Mouse (Mus musculus) intestine, embryonic 14.5 days (tissue): ENCODE data around the gene Filip1. TPM values are rescaled to one million over a fixed set of nuclear protein-coding genes. Genes with fewer than 3 reads are reported as not detected.

ENCODE experiments used
- ATAC-seq: fragments of 200-750 bp; cut with Nextera tagmentation; replicated peaks from 2 replicates; pipeline ENCODE4 v1.8.0; 2017; ENCODE audit warnings: low read depth, moderate number of reproducible peaks, moderate TSS enrichment, moderate library complexity; ENCODE audit not compliant: low FRiP score, low TSS enrichment
- DNase-seq: peaks from one replicate; pipeline ENCODE4 v3.0.0-alpha.2; 2018; ENCODE audit warnings: low spot score
- H3K27ac ChIP-seq: fragments of 300-500 bp; sonication (generic); 2 replicates; pipeline ENCODE4 v1.5.1; 2014; ENCODE audit warnings: low read depth, mild to moderate bottlenecking, control low read depth
- H3K27me3 ChIP-seq: fragments of 300-500 bp; sonication (generic); replicated peaks from 2 replicates; pipeline ENCODE4 v1.6.1; 2014; ENCODE audit warnings: low read length, control low read depth; ENCODE audit not compliant: control insufficient read depth, insufficient read depth
- H3K36me3 ChIP-seq: fragments of 300-500 bp; sonication (generic); 2 replicates; pipeline ENCODE4 v1.6.1; 2014; ENCODE audit warnings: low read length, control low read depth; ENCODE audit not compliant: control insufficient read depth, insufficient read depth
- H3K4me1 ChIP-seq: fragments of 300-500 bp; sonication (generic); replicated peaks from 2 replicates; pipeline ENCODE4 v1.6.1; 2014; ENCODE audit warnings: low read length, control low read depth, mixed read lengths; ENCODE audit not compliant: control insufficient read depth, insufficient read depth
- H3K4me2 ChIP-seq: fragments of 300-500 bp; sonication (generic); 2 replicates; pipeline ENCODE4 v1.6.1; 2014; ENCODE audit warnings: low read length
- H3K4me3 ChIP-seq: fragments of 300-500 bp; sonication (generic); 2 replicates; pipeline ENCODE4 v1.5.1; 2014; ENCODE audit warnings: low read depth, low read length, control low read depth, mixed read lengths
- H3K9ac ChIP-seq: fragments of 300-500 bp; sonication (generic); 2 replicates; pipeline ENCODE4 v1.6.1; 2014; ENCODE audit warnings: mild to moderate bottlenecking, low read length
- H3K9me3 ChIP-seq: fragments of 300-500 bp; sonication (generic); 2 replicates; pipeline ENCODE4 v1.6.1; 2016; ENCODE audit warnings: low read length, control low read depth; ENCODE audit not compliant: control insufficient read depth
- WGBS: fragments of 180-500 bp; shearing (Covaris S2); extraction: QIAGEN DNeasy Blood & Tissue Kit; methylation state at CpG from one replicate; pipeline ENCODE4 v1.1.7; 2014; 5-methylcytosine and 5-hydroxymethylcytosine counted together
- polyA plus RNA-seq: library from polyadenylated mRNA; unstranded; fragments of >200 nt; fragmentation: Nextera tagmentation; extraction: Ambion mirVana; gene quantifications from 2 replicates; pipeline ENCODE4 v1.2.1, GENCODE M21; 2014

Gene Filip1
- polyA plus RNA-seq, 1 experiment from 2014 or later, result 7.2 TPM

DNA sequence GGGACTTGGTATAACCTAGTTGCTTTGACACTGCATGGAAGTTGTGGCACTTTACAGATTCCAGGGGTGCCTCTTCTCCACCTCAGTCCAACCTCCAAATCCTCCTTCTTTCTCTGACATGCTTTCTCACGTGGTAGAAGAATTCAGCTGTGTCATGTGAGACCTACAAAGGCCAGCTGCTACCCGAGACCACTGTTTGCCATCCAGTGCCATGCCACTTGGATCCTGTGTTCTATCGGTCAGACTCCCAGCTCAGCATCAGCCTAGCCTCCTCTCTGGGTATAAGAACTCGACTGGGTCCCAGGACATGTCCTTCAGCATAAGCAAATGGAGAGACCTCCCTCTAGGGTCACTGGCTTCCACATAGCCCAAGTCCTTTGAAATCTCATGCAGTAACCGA, 47.6 kb downstream of the Filip1 start:
- Histone ChIP-seq H3K9ac (no peak overlapping the region), H3K36me3 (no peaks in the 10 kb centered on the region), H3K27me3 (no peaks in the 10 kb centered on the region), H3K27ac (no peak overlapping the region), H3K4me3 (no peak overlapping the region), H3K4me1 (no peaks in the 10 kb centered on the region), H3K9me3 (no peaks in the 10 kb centered on the region), H3K4me2 (no peak overlapping the region)
- ATAC-seq, result no peak
- WGBS, result 83% methylated on average over 5 of the region's 5 CpGs
- DNase-seq, result no peak

DNA sequence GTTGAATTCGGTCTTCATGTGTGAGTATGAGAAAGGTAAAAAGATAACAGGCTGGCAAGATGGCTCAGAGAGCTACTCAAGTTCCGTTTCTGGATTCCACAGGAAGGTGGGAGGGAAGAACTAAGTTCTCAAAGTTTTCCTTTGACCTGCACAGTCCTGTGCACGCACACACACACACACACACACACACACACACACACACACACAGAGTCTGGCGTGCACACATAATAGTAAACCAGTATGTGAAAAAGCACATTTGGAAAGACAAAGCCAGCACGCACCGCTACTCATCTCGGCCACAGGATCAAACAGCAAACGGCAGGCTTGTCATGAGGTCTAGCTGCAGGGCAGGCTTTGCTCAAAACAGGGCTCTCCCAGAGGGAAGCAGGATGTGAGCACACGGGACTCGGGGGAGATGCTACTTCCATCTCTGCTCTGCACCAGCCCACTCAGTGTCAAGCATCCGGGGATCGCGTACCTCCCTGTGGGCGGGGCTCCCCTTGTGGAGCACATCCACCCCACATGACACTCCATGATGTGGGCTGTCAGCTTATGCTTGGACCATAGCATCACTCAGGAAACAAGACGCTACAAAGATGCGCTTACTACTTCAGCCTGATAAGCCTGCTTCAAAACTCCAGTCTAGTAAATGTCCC, 50.9 kb downstream of the Filip1 start:
- peak overlapping the region; percentile 22 for H3K4me2 ChIP-seq
- DNase-seq, result no peak
- 0 out of 2 replicates have a peak, but pooled peaks have one; percentile 55 for ATAC-seq
- peak overlapping the region; percentile 51; the same call in 1 of the 2 replicates for H3K27ac ChIP-seq
- no peak overlapping the region for H3K9ac ChIP-seq
- H3K27me3 ChIP-seq, result no peaks in the 10 kb centered on the region
- no peak overlapping the region for H3K4me3 ChIP-seq
- 61% methylated on average over 16 of the region's 16 CpGs for WGBS
- H3K9me3 ChIP-seq, result no peaks in the 10 kb centered on the region
- H3K36me3 ChIP-seq, result no peaks in the 10 kb centered on the region
- H3K4me1 ChIP-seq, result no peaks in the 10 kb centered on the region

GRCm38 (mm10) chr9:79960453-79960852, 52.2 kb downstream of the Filip1 start:
- no peak overlapping the region for H3K4me3 ChIP-seq
- DNase-seq (no peak), ATAC-seq (no peak)
- no peak overlapping the region for H3K4me2 ChIP-seq
- no peaks in the 10 kb centered on the region for H3K9me3 ChIP-seq
- H3K4me1 ChIP-seq, result no peaks in the 10 kb centered on the region
- H3K27me3 ChIP-seq, result no peaks in the 10 kb centered on the region
- H3K27ac ChIP-seq, result no peak overlapping the region
- H3K9ac ChIP-seq, result no peak overlapping the region
- 81% methylated on average over 6 of the region's 6 CpGs for WGBS
- no peaks in the 10 kb centered on the region for H3K36me3 ChIP-seq

DNA sequence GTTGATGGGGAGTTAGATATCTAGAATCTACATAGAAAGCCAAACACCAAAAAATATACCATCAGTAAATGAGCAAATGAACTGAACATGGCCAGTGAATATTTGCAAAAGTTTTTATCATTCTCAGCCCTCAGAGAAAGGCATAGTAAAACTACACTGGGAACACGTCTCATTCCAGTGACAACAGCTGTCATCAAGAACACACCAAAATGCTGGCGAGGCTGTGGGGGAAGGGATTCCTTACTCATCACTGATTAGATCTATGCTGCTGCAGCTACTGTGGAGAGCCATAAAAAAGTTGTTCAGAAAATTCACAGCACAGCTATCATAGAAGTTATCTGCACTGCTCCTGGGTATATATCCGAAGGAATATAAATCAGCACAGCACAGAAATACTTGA, 54.3 kb downstream of the Filip1 start:
- Histone ChIP-seq H3K4me3 (no peak overlapping the region), H3K9ac (no peak overlapping the region), H3K27me3 (no peaks in the 10 kb centered on the region), H3K4me1 (no peaks in the 10 kb centered on the region), H3K9me3 (no peaks in the 10 kb centered on the region), H3K36me3 (no peaks in the 10 kb centered on the region), H3K27ac (no peak overlapping the region), H3K4me2 (no peak overlapping the region)
- DNase-seq (no peak), ATAC-seq (no peak)
- 72% methylated on average over 3 of the region's 3 CpGs for WGBS

DNA sequence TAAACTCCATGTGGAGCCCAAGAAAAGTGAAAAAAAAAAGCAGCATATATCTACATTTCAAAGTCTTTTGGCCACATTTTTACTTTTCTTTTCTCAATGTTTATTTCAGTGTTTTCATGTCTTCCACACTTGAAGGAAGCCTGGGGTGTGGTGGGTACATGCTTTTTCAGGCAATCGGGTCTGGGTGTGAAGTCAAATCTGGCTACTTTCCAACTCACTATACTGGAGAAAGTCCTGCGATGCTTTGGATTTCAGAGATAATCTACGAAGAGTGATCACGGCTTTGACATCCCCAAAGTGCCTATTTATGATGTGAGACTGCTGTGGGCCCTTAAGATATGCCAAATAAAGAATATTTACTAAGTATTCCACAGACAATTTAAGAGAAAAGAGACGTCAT, 57.7 kb downstream of the Filip1 start:
- Histone ChIP-seq H3K4me1 (peaks cover 10% of the 10 kb centered on the region), H3K27ac (no peak overlapping the region), H3K4me3 (no peak overlapping the region), H3K36me3 (no peaks in the 10 kb centered on the region), H3K9me3 (no peaks in the 10 kb centered on the region), H3K9ac (no peak overlapping the region), H3K4me2 (no peak overlapping the region), H3K27me3 (no peaks in the 10 kb centered on the region)
- ATAC-seq, result no peak
- DNase-seq, result no peak
- 62% methylated on average over 5 of the region's 5 CpGs for WGBS

GRCm38 (mm10) chr9:79951984-79952383, 60.7 kb downstream of the Filip1 start:
- no peaks in the 10 kb centered on the region for H3K9me3 ChIP-seq
- no peaks in the 10 kb centered on the region for H3K27me3 ChIP-seq
- H3K4me3 ChIP-seq, result no peak overlapping the region
- ATAC-seq, result no peak
- no peak overlapping the region for H3K27ac ChIP-seq
- 54% methylated on average over 8 of the region's 8 CpGs for WGBS
- no peak for DNase-seq
- H3K9ac ChIP-seq, result no peak overlapping the region
- H3K4me1 ChIP-seq, result peaks cover 10% of the 10 kb centered on the region
- H3K4me2 ChIP-seq, result no peak overlapping the region
- H3K36me3 ChIP-seq, result no peaks in the 10 kb centered on the region

GRCm38 (mm10) chr9:79951339-79951738, 61.3 kb downstream of the Filip1 start:
- ATAC-seq (no peak), DNase-seq (no peak)
- no peak overlapping the region for H3K27ac ChIP-seq
- peaks cover 10% of the 10 kb centered on the region for H3K4me1 ChIP-seq
- no peak overlapping the region for H3K9ac ChIP-seq
- no peak overlapping the region for H3K4me2 ChIP-seq
- WGBS, result 72% methylated on average over 5 of the region's 5 CpGs
- H3K27me3 ChIP-seq, result no peaks in the 10 kb centered on the region
- no peaks in the 10 kb centered on the region for H3K36me3 ChIP-seq
- no peaks in the 10 kb centered on the region for H3K9me3 ChIP-seq
- no peak overlapping the region for H3K4me3 ChIP-seq

GRCm38 (mm10) chr9:79950666-79951065, 62.0 kb downstream of the Filip1 start:
- 90% methylated on average over 5 of the region's 5 CpGs for WGBS
- H3K4me2 ChIP-seq, result no peak overlapping the region
- no peak overlapping the region for H3K9ac ChIP-seq
- no peaks in the 10 kb centered on the region for H3K36me3 ChIP-seq
- H3K27me3 ChIP-seq, result no peaks in the 10 kb centered on the region
- peaks cover 10% of the 10 kb centered on the region for H3K4me1 ChIP-seq
- no peaks in the 10 kb centered on the region for H3K9me3 ChIP-seq
- no peak overlapping the region for H3K4me3 ChIP-seq
- no peak for DNase-seq
- no peak for ATAC-seq
- no peak overlapping the region for H3K27ac ChIP-seq

- no peak overlapping the region for H3K4me3 ChIP-seq
- no peaks in the 10 kb centered on the region for H3K36me3 ChIP-seq
- no peaks in the 10 kb centered on the region for H3K27me3 ChIP-seq
- H3K27ac ChIP-seq, result no peak overlapping the region
- H3K4me2 ChIP-seq, result no peak overlapping the region
- no peak overlapping the region for H3K9ac ChIP-seq
- H3K4me1 ChIP-seq, result peaks cover 15% of the 10 kb centered on the region
- DNase-seq, result no peak
- no peak for ATAC-seq
- H3K9me3 ChIP-seq, result no peaks in the 10 kb centered on the region
- 47% methylated on average over 6 of the region's 6 CpGs for WGBS
Measured at GRCm38 (mm10) chr9:79950038-79950437, 62.6 kb downstream of the Filip1 start.
